ENCODE assay signal across 8 mouse cellular contexts in the genomic region with DNA sequence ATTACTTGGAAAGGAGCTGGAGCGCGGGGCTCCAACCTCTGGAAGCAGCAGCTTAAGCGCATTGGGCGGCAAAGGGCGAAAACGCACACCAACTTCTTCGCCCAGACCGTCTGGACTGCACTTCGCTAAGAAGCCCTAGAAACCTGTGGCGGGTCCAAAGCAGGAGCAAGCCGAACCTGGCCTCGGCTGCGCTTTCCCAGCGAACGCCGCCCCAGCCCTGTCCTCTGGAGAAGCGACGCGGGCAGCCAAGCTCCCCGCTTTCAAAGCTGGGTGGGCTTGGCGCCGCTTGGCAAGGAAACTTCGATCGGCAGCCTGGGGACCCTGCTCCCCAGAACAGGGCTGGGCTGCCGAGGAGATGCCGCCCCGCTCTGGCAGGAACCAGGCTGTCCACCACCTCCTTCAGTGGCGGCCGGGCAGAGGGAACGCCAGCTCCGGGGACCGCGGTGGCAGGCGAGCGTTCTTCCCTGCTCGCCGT. TPM values are rescaled to one million over a fixed set of nuclear protein-coding genes. Genes with fewer than 3 reads are reported as not detected.
A peak's percentile ranks its signal among the peaks of the same experiment; 100 is the strongest.
DNase-seq lines count a peak whose midpoint lies in the region; ATAC-seq lines count a peak whose summit lies in the region.

No protein-coding gene starts in this region.

- peak overlapping the region; percentile 70 for H3K9ac ChIP-seq in hindbrain, embryonic 14.5 days
- H3K9ac ChIP-seq in liver, embryonic 11.5 days (ENCODE audit: low read depth, low read length), result peak overlapping the region; percentile 74
- H3K9ac ChIP-seq in neural tube, embryonic 15.5 days (replicated peaks), result peak overlapping the region; percentile 64

- WGBS in hindbrain, embryonic 14.5 days, result 15% methylated on average over 37 of the region's 37 CpGs
- 17% methylated on average over 37 of the region's 37 CpGs for WGBS in liver, embryonic 11.5 days
- 20% methylated on average over 37 of the region's 37 CpGs for WGBS in neural tube, embryonic 15.5 days

- H3K27me3 ChIP-seq in hindbrain, embryonic 14.5 days (ENCODE audit: control insufficient read depth, insufficient read depth, low read length), result no peaks in the 10 kb centered on the region
- no peaks in the 10 kb centered on the region; the same call in 1 of the 2 replicates for H3K27me3 ChIP-seq in liver, embryonic 11.5 days (replicated peaks; ENCODE audit: control insufficient read depth, insufficient read depth, low read length)
- no peaks in the 10 kb centered on the region for H3K27me3 ChIP-seq in neural tube, embryonic 15.5 days (replicated peaks)

- H3K4me1 ChIP-seq in hindbrain, embryonic 14.5 days (replicated peaks; ENCODE audit: control insufficient read depth, insufficient read depth, low read length), result peaks cover 15% of the 10 kb centered on the region; the same call in 1 of the 2 replicates
- H3K4me1 ChIP-seq in liver, embryonic 11.5 days (replicated peaks; ENCODE audit: control insufficient read depth, insufficient read depth, low read length), result 0 out of 2 replicates have a peak, but pooled peaks cover 2% of the 10 kb centered on the region
- no peaks in the 10 kb centered on the region for H3K4me1 ChIP-seq in neural tube, embryonic 15.5 days

- H3K9me3 ChIP-seq in hindbrain, embryonic 14.5 days (ENCODE audit: control insufficient read depth, low read length), result no peaks in the 10 kb centered on the region
- no peaks in the 10 kb centered on the region for H3K9me3 ChIP-seq in liver, embryonic 11.5 days (ENCODE audit: control insufficient read depth, low read length)
- H3K9me3 ChIP-seq in neural tube, embryonic 15.5 days (replicated peaks), result no peaks in the 10 kb centered on the region

- no peaks in the 10 kb centered on the region for H3K36me3 ChIP-seq in hindbrain, embryonic 14.5 days (replicated peaks; ENCODE audit: control insufficient read depth, insufficient read depth)
- H3K36me3 ChIP-seq in liver, embryonic 11.5 days (ENCODE audit: control insufficient read depth, insufficient read depth, low read length), result no peaks in the 10 kb centered on the region
- H3K36me3 ChIP-seq in neural tube, embryonic 15.5 days, result no peaks in the 10 kb centered on the region

- DNase-seq in adrenal gland, postnatal 10 days, result peak; percentile 49
- no peak for DNase-seq in adrenal gland, postnatal 14 days
- peak; percentile 13 to 30 for DNase-seq in spleen, postnatal 36 days (ENCODE audit: low spot score in 2 of 2)
- no peak for DNase-seq in spleen, postnatal 10 days (ENCODE audit: low spot score in 2 of 2)
- no peak for DNase-seq in hindbrain, embryonic 14.5 days (ENCODE audit: low spot score)
- no peak for DNase-seq in liver, embryonic 11.5 days (ENCODE audit: low spot score)
- no peak for DNase-seq in layer of hippocampus, adult 9-10 months (ENCODE audit: low spot score)

- H3K4me3 ChIP-seq in hindbrain, embryonic 14.5 days (replicated peaks; ENCODE audit: low read length), result peak overlapping the region; percentile 52
- H3K4me3 ChIP-seq in liver, embryonic 11.5 days (ENCODE audit: low read depth, low read length), result peak overlapping the region; percentile 68
- peak overlapping the region; percentile 57 for H3K4me3 ChIP-seq in neural tube, embryonic 15.5 days (replicated peaks)

- peak overlapping the region; percentile 47 for H3K4me2 ChIP-seq in hindbrain, embryonic 14.5 days (replicated peaks)
- H3K4me2 ChIP-seq in liver, embryonic 11.5 days, result peak overlapping the region; percentile 73
- peak overlapping the region; percentile 57 for H3K4me2 ChIP-seq in neural tube, embryonic 15.5 days

- ATAC-seq in hindbrain, embryonic 14.5 days (ENCODE audit: low FRiP score), result peak; percentile 81
- peak; percentile 69 for ATAC-seq in liver, embryonic 11.5 days (replicated peaks; ENCODE audit: low FRiP score)
- ATAC-seq in neural tube, embryonic 15.5 days (ENCODE audit: low FRiP score), result peak; percentile 81

- peak overlapping the region; percentile 89 for H3K27ac ChIP-seq in hindbrain, embryonic 14.5 days
- peak overlapping the region; percentile 44; the same call in 1 of the 2 replicates for H3K27ac ChIP-seq in liver, embryonic 11.5 days (ENCODE audit: low read depth, low read length)
- H3K27ac ChIP-seq in neural tube, embryonic 15.5 days (replicated peaks), result peak overlapping the region; percentile 92

RNA-seq across cellular contexts. Expression of a gene that starts 0.6 kb away (rescaled TPM):
- 10 to 100 TPM; 26.3 to 28.0 TPM for total RNA-seq in adrenal gland, postnatal 10 days (2021)
- total RNA-seq in adrenal gland, postnatal 14 days (2021), result 27.9 and 30.4 TPM in 2 replicates
- polyA plus RNA-seq in hindbrain, embryonic 14.5 days (2014; fragmentation: Nextera tagmentation; extraction: Ambion mirVana), result 13.3 and 15.2 TPM in 2 replicates
- polyA plus RNA-seq in liver, embryonic 11.5 days (2014; fragmentation: Nextera tagmentation; extraction: Ambion mirVana), result 10.3 and 11.3 TPM in 2 replicates
- 8.0 TPM in 2 replicates for polyA plus RNA-seq in neural tube, embryonic 15.5 days (2015; fragmentation: Nextera tagmentation; extraction: Ambion mirVana)

RNA-seq across cellular contexts. Expression of a gene that starts 57.0 kb away (rescaled TPM):
- 10 to 100 TPM; 14.9 to 16.5 TPM for total RNA-seq in adrenal gland, postnatal 10 days (2021)
- total RNA-seq in adrenal gland, postnatal 14 days (2021), result 17.5 and 18.8 TPM in 2 replicates
- 0.95 and 1.0 TPM in 2 replicates for polyA plus RNA-seq in hindbrain, embryonic 14.5 days (2014; fragmentation: Nextera tagmentation; extraction: Ambion mirVana)
- polyA plus RNA-seq in liver, embryonic 11.5 days (2014; fragmentation: Nextera tagmentation; extraction: Ambion mirVana), result 0.21 and 0.26 TPM in 2 replicates
- polyA plus RNA-seq in neural tube, embryonic 15.5 days (2015; fragmentation: Nextera tagmentation; extraction: Ambion mirVana), result 2.1 and 2.3 TPM in 2 replicates

Comparison
In these comparisons a context has a peak if more than half of its experiments do, and no peak if none do; other contexts are left out.
1. DNase-seq: peak in adrenal gland, postnatal 10 days (single experiment) and spleen, postnatal 36 days (2 of 2); none in adrenal gland, postnatal 14 days (single experiment), spleen, postnatal 10 days (0 of 2), hindbrain, embryonic 14.5 days (single experiment), liver, embryonic 11.5 days (single experiment) and layer of hippocampus, adult 9-10 months (single experiment).
2. Peak in every context shown above with its lines, with median percentiles within 50 percentile points of each other: ATAC-seq, H3K27ac ChIP-seq, H3K4me2 ChIP-seq, H3K4me3 ChIP-seq and H3K9ac ChIP-seq.